Mouse (Mus musculus): ENCODE results near the gene Gm9958. TPM values are rescaled to one million over a fixed set of nuclear protein-coding genes. Genes with fewer than 3 reads are reported as not detected.

Gene Gm9958
- polyA plus RNA-seq (2015; fragmentation: Nextera tagmentation; extraction: Ambion mirVana) = 2.7 TPM in 2 replicates

DNA sequence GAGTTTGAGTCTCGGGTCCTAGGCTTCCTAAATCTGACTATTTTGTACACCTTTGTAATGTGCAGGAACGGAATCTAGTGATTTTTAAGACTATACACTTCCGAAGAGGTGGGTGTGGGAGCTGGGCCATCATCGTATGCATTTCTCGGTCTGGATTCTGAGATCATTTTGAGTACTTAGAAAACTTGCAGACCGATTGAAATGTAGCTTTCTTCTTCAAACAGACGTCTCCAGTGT, at the start of gene Gm9958:
Gm9958 (plus strand) TSS at position 138 of the 237 bp plus-strand sequence.

DNA sequence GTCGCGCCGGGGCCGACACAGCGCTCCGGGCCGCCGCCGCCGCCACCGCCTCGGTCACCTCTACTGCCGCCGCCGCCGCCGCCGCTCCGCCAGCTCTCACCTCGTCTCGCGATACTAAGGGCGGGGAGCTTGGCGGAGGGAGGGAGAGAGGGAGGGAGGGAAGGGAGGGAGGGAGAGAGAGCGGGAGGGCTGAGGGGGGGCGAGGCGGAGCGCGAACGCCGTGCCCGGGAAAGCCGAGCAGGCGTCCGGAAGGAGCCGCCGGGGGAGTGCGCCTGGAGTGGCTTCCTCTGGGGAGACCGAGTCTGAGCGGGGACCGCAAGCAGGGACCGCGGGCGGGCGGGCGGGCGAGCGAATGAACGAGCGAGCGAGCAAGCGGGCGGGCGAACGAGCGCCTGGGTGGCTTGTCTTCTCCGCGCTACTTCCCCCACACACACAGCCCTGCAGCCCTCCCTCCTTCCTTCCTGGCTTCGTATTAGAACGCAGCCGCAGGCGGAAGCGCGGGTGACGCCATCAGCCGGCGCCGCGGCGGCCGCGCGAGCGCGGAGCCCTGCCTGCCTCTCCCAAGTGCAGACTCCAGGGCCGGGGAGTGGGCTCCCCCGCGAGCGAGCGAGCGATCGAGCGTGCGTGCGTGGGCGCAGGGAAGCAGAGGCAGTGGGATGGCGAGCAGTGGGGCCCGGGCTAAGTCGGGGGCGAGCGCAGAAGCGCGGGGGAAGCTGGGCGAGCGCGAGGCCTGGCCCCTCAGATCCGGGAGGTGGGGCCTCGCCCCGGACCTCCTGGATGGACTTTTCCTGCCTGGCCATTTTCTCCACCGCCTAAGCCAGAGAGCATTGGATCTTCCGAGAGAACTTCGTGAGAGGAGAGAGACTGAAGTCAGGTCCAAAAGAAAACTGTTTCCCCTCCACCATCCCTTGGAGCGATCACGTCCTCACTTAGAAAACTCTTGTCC, 610 bp upstream of the Gm9958 start, which contains the start of gene Ankrd17:
Ankrd17 (minus strand) TSS at position 457 of the 946 bp plus-strand sequence.

Other genes starting within 250 kb of the Gm9958 start
- 57.7 and 59.6 TPM in 2 replicates for gene Cox18, start 143.2 kb upstream of the Gm9958 start, polyA plus RNA-seq (2015; fragmentation: Nextera tagmentation; extraction: Ambion mirVana)
- gene Ankrd17, start 627 bp upstream of the Gm9958 start, polyA plus RNA-seq (2015; fragmentation: Nextera tagmentation; extraction: Ambion mirVana) = 22.6 and 25.0 TPM in 2 replicates
- gene Alb, start 93.7 kb downstream of the Gm9958 start, polyA plus RNA-seq (2015; fragmentation: Nextera tagmentation; extraction: Ambion mirVana) = 0.98 and 3.5 TPM in 2 replicates
- gene Afp, start 123.5 kb downstream of the Gm9958 start, polyA plus RNA-seq (2015; fragmentation: Nextera tagmentation; extraction: Ambion mirVana) = 0.43 and 2.3 TPM in 2 replicates
- not detected in 2 replicates for gene Afm, start 151.7 kb downstream of the Gm9958 start, polyA plus RNA-seq (2015; fragmentation: Nextera tagmentation; extraction: Ambion mirVana)
- 0.08 and 0.09 TPM in 2 replicates for gene 5830473C10Rik, start 193.9 kb downstream of the Gm9958 start, polyA plus RNA-seq (2015; fragmentation: Nextera tagmentation; extraction: Ambion mirVana)